Mouse (Mus musculus): ENCODE data around the gene Copz1. TPM values are rescaled to one million over a fixed set of nuclear protein-coding genes. Genes with fewer than 3 reads are reported as not detected.
"Not testable (repeated sequence)": the region's sequence is repeated elsewhere in the genome, so short reads cannot be mapped to it uniquely, and the experiment has no call there.

Copz1 gene
- total RNA-seq, 1 experiment from 2014 or later, result 48.1 TPM

GRCm38 (mm10) chr15:103249511-103249910, 23.0 kb upstream of the Copz1 start:
- ATAC-seq (ENCODE audit: extremely low read depth, insufficient number of reproducible peaks, low FRiP score, poor library complexity, severe bottlenecking), result not testable (repeated sequence)

GRCm38 (mm10) chr15:103250195-103250740, 22.2 kb upstream of the Copz1 start:
- peak; percentile 64 for ATAC-seq (ENCODE audit: extremely low read depth, insufficient number of reproducible peaks, low FRiP score, poor library complexity, severe bottlenecking)

GRCm38 (mm10) chr15:103251595-103251994, 20.9 kb upstream of the Copz1 start:
- no peak for ATAC-seq (ENCODE audit: extremely low read depth, insufficient number of reproducible peaks, low FRiP score, poor library complexity, severe bottlenecking)

- ATAC-seq (ENCODE audit: extremely low read depth, insufficient number of reproducible peaks, low FRiP score, poor library complexity, severe bottlenecking), result peak; percentile 44; the same call in 1 of the 2 replicates
Observed at GRCm38 (mm10) chr15:103252660-103253059, 19.9 kb upstream of the Copz1 start.

GRCm38 (mm10) chr15:103253352-103253751, 19.2 kb upstream of the Copz1 start:
- no peak for ATAC-seq (ENCODE audit: extremely low read depth, insufficient number of reproducible peaks, low FRiP score, poor library complexity, severe bottlenecking)

GRCm38 (mm10) chr15:103255169-103255568, 17.3 kb upstream of the Copz1 start:
- peak; percentile 17; the same call in 1 of the 2 replicates for ATAC-seq (ENCODE audit: extremely low read depth, insufficient number of reproducible peaks, low FRiP score, poor library complexity, severe bottlenecking)

- ATAC-seq (ENCODE audit: extremely low read depth, insufficient number of reproducible peaks, low FRiP score, poor library complexity, severe bottlenecking), result no peak
Observed at GRCm38 (mm10) chr15:103256210-103256986, 16.1 kb upstream of the Copz1 start.

- ATAC-seq (ENCODE audit: extremely low read depth, insufficient number of reproducible peaks, low FRiP score, poor library complexity, severe bottlenecking), result peak; percentile 93
Observed at GRCm38 (mm10) chr15:103257790-103258728, 14.5 kb upstream of the Copz1 start, which contains the start of gene Nfe2. Nfe2 (minus strand) TSS chr15:103258403.

GRCm38 (mm10) chr15:103259162-103259561, 13.4 kb upstream of the Copz1 start:
- ATAC-seq (ENCODE audit: extremely low read depth, insufficient number of reproducible peaks, low FRiP score, poor library complexity, severe bottlenecking), result no peak

GRCm38 (mm10) chr15:103259989-103260388, 12.5 kb upstream of the Copz1 start:
- ATAC-seq (ENCODE audit: extremely low read depth, insufficient number of reproducible peaks, low FRiP score, poor library complexity, severe bottlenecking), result no peak

- no peak for ATAC-seq (ENCODE audit: extremely low read depth, insufficient number of reproducible peaks, low FRiP score, poor library complexity, severe bottlenecking)
Observed at GRCm38 (mm10) chr15:103264794-103265193, 7.7 kb upstream of the Copz1 start.

- no peak for ATAC-seq (ENCODE audit: extremely low read depth, insufficient number of reproducible peaks, low FRiP score, poor library complexity, severe bottlenecking)
Observed at GRCm38 (mm10) chr15:103268903-103269302, 3.6 kb upstream of the Copz1 start.

GRCm38 (mm10) chr15:103275943-103276342, 3.4 kb downstream of the Copz1 start:
- ATAC-seq (ENCODE audit: extremely low read depth, insufficient number of reproducible peaks, low FRiP score, poor library complexity, severe bottlenecking), result not testable (repeated sequence)

- no peak for ATAC-seq (ENCODE audit: extremely low read depth, insufficient number of reproducible peaks, low FRiP score, poor library complexity, severe bottlenecking)
Observed at GRCm38 (mm10) chr15:103277949-103278348, 5.4 kb downstream of the Copz1 start.

- no peak for ATAC-seq (ENCODE audit: extremely low read depth, insufficient number of reproducible peaks, low FRiP score, poor library complexity, severe bottlenecking)
Observed at GRCm38 (mm10) chr15:103279750-103280149, 7.2 kb downstream of the Copz1 start.

- ATAC-seq (ENCODE audit: extremely low read depth, insufficient number of reproducible peaks, low FRiP score, poor library complexity, severe bottlenecking), result peak; percentile 74
Observed at GRCm38 (mm10) chr15:103280817-103281464, 8.4 kb downstream of the Copz1 start.

- no peak for ATAC-seq (ENCODE audit: extremely low read depth, insufficient number of reproducible peaks, low FRiP score, poor library complexity, severe bottlenecking)
Observed at GRCm38 (mm10) chr15:103281465-103282205, 9.1 kb downstream of the Copz1 start.

- ATAC-seq (ENCODE audit: extremely low read depth, insufficient number of reproducible peaks, low FRiP score, poor library complexity, severe bottlenecking), result peak; percentile 53; the same call in 1 of the 2 replicates
Observed at GRCm38 (mm10) chr15:103284066-103284465, 11.6 kb downstream of the Copz1 start.

Measured in neutrophil, adult 5-6 weeks (primary cell).